Mouse (Mus musculus) embryonic facial prominence, embryonic 14.5 days (tissue): ENCODE measurements at regions not wholly inside any gene's neighbourhood (a gene's known extent, or its start where the extent isn't known, plus 50 kb on each side); places are given as distances from the start of the nearest gene placed in this dataset.

Source experiments
- ATAC-seq: fragments of 200-750 bp; cut with Nextera tagmentation; 2 replicates; pipeline ENCODE4 v1.8.0; 2017; ENCODE audit warnings: low read depth, moderate number of reproducible peaks, moderate TSS enrichment
- DNase-seq: peaks from one replicate; pipeline ENCODE4 v3.0.0-alpha.2; 2015; ENCODE audit warnings: low spot score
- H3K27ac ChIP-seq: fragments of 300-500 bp; sonication (generic); replicated peaks from 2 replicates; pipeline ENCODE4 v1.5.1; 2014; ENCODE audit warnings: low read depth, mild to moderate bottlenecking, low read length, moderate library complexity
- H3K27me3 ChIP-seq: fragments of 300-500 bp; sonication (generic); replicated peaks from 2 replicates; pipeline ENCODE4 v1.6.1; 2014; ENCODE audit warnings: low read length; ENCODE audit not compliant: control insufficient read depth, insufficient read depth
- H3K36me3 ChIP-seq: fragments of 300-500 bp; sonication (generic); 2 replicates; pipeline ENCODE4 v1.6.1; 2014; ENCODE audit warnings: low read length, mixed read lengths; ENCODE audit not compliant: control insufficient read depth, insufficient read depth
- H3K4me1 ChIP-seq: fragments of 300-500 bp; sonication (generic); 2 replicates; pipeline ENCODE4 v1.6.1; 2014; ENCODE audit warnings: antibody characterized with exemption, low read length; ENCODE audit not compliant: control insufficient read depth, insufficient read depth
- H3K4me2 ChIP-seq: fragments of 300-500 bp; sonication (generic); 2 replicates; pipeline ENCODE4 v1.6.1; 2014; ENCODE audit warnings: low read depth, mild to moderate bottlenecking, low read length, moderate library complexity, mixed read lengths
- H3K4me3 ChIP-seq: fragments of 300-500 bp; sonication (generic); 2 replicates; pipeline ENCODE4 v1.5.1; 2014; ENCODE audit warnings: low read depth, mild to moderate bottlenecking, low read length
- H3K9ac ChIP-seq: fragments of 300-500 bp; sonication (generic); 2 replicates; pipeline ENCODE4 v1.6.1; 2014; ENCODE audit warnings: low read depth, mild to moderate bottlenecking, low read length, moderate library complexity, mixed read lengths
- H3K9me3 ChIP-seq: fragments of 300-500 bp; sonication (generic); 2 replicates; pipeline ENCODE4 v1.6.1; 2016; ENCODE audit warnings: low read length; ENCODE audit not compliant: control insufficient read depth
- WGBS: fragments of 180-500 bp; shearing (Covaris S2); extraction: QIAGEN DNeasy Blood & Tissue Kit; methylation state at CpG from one replicate; pipeline ENCODE4 v1.1.7; 2014; 5-methylcytosine and 5-hydroxymethylcytosine counted together

GRCm38 (mm10) chr10:23492971-23493370 lies 142.4 kb upstream of the Eya4 start:
- Histone ChIP-seq H3K4me3 (no peak overlapping the region), H3K27me3 (no peaks in the 10 kb centered on the region), H3K36me3 (no peaks in the 10 kb centered on the region), H3K4me1 (peaks cover 7% of the 10 kb centered on the region), H3K9ac (no peak overlapping the region), H3K27ac (no peak overlapping the region), H3K9me3 (no peaks in the 10 kb centered on the region), H3K4me2 (no peak overlapping the region)
- no peak for DNase-seq
- ATAC-seq, result no peak
- 62% methylated on average over 5 of the region's 5 CpGs for WGBS

- H3K4me3 ChIP-seq, result no peak overlapping the region
- WGBS, result 25% methylated on average over 3 of the region's 3 CpGs
- no peak overlapping the region for H3K9ac ChIP-seq
- ATAC-seq (no peak), DNase-seq (peak; percentile 74)
- H3K4me2 ChIP-seq, result no peak overlapping the region
- no peak overlapping the region for H3K27ac ChIP-seq
- no peaks in the 10 kb centered on the region for H3K9me3 ChIP-seq
- H3K4me1 ChIP-seq, result peaks cover 3% of the 10 kb centered on the region; the same call in 1 of the 2 replicates
- no peaks in the 10 kb centered on the region for H3K36me3 ChIP-seq
- no peaks in the 10 kb centered on the region for H3K27me3 ChIP-seq
Measured at GRCm38 (mm10) chr10:23488996-23489395, 138.4 kb upstream of the Eya4 start.

GRCm38 (mm10) chr10:23480474-23480873 lies 129.9 kb upstream of the Eya4 start:
- H3K4me1 ChIP-seq, result no peaks in the 10 kb centered on the region
- H3K4me2 ChIP-seq, result no peak overlapping the region
- DNase-seq, result no peak
- H3K27ac ChIP-seq, result no peak overlapping the region
- H3K36me3 ChIP-seq, result no peaks in the 10 kb centered on the region
- no peak overlapping the region for H3K4me3 ChIP-seq
- H3K9me3 ChIP-seq, result no peaks in the 10 kb centered on the region
- H3K9ac ChIP-seq, result no peak overlapping the region
- no peak for ATAC-seq
- no peaks in the 10 kb centered on the region for H3K27me3 ChIP-seq

DNA sequence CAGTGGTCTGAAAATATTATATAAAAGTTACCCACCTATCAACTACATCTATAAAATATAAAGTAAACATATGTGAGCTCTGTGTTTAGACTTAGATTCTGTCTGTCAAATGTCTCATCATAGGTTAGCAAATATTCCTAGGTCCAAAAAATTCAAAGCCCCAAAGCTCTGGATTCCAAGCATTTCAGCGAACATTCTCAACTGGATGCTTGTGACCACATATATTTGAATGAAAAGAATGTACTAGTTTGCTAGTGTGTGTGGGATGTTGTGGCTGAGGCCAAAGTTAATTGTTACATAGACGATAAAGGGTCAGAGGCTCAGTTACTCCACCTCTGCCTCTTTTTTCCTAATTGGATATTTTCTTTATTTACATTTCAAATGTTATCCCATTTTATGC lies 128.3 kb upstream of the Eya4 start:
- WGBS, result 72% methylated on average over 2 of the region's 2 CpGs
- Histone ChIP-seq H3K4me3 (no peak overlapping the region), H3K9me3 (no peaks in the 10 kb centered on the region), H3K4me2 (no peak overlapping the region), H3K36me3 (no peaks in the 10 kb centered on the region), H3K27ac (no peak overlapping the region), H3K9ac (no peak overlapping the region), H3K4me1 (no peaks in the 10 kb centered on the region), H3K27me3 (no peaks in the 10 kb centered on the region)
- DNase-seq, result no peak
- ATAC-seq, result no peak

DNA sequence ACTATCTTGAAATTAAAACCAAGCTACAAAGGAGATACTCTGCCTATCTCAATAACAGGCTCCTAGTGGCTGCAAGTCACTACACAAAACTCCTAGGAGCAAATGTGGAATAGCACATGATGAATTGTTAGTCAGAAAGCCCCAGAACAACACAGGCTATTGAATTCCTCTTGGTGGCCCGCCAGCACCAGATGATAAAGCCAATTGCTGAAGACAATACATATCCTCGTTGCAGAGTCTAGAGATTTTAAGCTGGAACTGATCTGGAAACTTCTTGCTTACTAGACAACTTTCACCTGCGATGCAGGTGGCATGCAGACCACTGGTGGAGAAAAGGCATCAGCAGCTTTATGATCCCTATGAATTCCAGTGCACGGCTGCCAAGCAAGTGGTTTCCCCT lies 126.5 kb upstream of the Eya4 start:
- Histone ChIP-seq H3K36me3 (no peaks in the 10 kb centered on the region), H3K4me1 (no peaks in the 10 kb centered on the region), H3K9ac (no peak overlapping the region), H3K27me3 (no peaks in the 10 kb centered on the region), H3K27ac (no peak overlapping the region), H3K9me3 (no peaks in the 10 kb centered on the region), H3K4me2 (no peak overlapping the region), H3K4me3 (no peak overlapping the region)
- 82% methylated on average over 4 of the region's 4 CpGs for WGBS
- ATAC-seq (no peak), DNase-seq (no peak)

DNA sequence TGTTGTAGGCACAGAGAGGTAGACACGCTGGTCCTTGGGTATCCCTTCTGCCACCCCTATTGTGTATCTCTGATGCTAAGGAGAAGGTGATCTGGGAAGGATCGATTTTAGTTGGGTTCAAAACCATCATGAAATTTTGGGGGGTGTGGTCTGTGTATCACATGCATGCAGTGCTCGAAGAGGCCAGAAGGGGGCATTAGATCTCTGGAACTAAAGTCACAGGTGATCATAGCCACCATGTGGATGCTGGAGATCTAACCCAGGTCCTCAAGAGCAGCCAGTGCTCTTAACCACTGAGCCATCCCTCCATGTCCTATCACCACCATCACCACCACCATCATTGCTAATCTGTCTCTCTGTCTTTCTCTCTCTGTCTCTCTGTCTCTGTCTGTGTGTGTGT lies 100.4 kb upstream of the Eya4 start:
- Histone ChIP-seq H3K4me3 (no peak overlapping the region), H3K36me3 (no peaks in the 10 kb centered on the region), H3K4me2 (no peak overlapping the region), H3K4me1 (0 out of 2 replicates have a peak, but pooled peaks cover 5% of the 10 kb centered on the region), H3K9ac (no peak overlapping the region), H3K27me3 (no peaks in the 10 kb centered on the region), H3K27ac (no peak overlapping the region), H3K9me3 (no peaks in the 10 kb centered on the region)
- DNase-seq (no peak), ATAC-seq (no peak)
- 89% methylated on average over 3 of the region's 3 CpGs for WGBS

GRCm38 (mm10) chr10:23450647-23450979 lies 100.0 kb upstream of the Eya4 start:
- DNase-seq (no peak), ATAC-seq (peak; percentile 18; the same call in 1 of the 2 replicates)
- H3K4me1 ChIP-seq, result 0 out of 2 replicates have a peak, but pooled peaks cover 5% of the 10 kb centered on the region
- no peaks in the 10 kb centered on the region for H3K9me3 ChIP-seq
- H3K27me3 ChIP-seq, result no peaks in the 10 kb centered on the region
- no peak overlapping the region for H3K4me3 ChIP-seq
- H3K27ac ChIP-seq, result peak overlapping the region; percentile 48; the same call in 1 of the 2 replicates
- WGBS, result 76% methylated on average over 3 of the region's 3 CpGs
- no peak overlapping the region for H3K4me2 ChIP-seq
- no peak overlapping the region for H3K9ac ChIP-seq
- no peaks in the 10 kb centered on the region for H3K36me3 ChIP-seq

DNA sequence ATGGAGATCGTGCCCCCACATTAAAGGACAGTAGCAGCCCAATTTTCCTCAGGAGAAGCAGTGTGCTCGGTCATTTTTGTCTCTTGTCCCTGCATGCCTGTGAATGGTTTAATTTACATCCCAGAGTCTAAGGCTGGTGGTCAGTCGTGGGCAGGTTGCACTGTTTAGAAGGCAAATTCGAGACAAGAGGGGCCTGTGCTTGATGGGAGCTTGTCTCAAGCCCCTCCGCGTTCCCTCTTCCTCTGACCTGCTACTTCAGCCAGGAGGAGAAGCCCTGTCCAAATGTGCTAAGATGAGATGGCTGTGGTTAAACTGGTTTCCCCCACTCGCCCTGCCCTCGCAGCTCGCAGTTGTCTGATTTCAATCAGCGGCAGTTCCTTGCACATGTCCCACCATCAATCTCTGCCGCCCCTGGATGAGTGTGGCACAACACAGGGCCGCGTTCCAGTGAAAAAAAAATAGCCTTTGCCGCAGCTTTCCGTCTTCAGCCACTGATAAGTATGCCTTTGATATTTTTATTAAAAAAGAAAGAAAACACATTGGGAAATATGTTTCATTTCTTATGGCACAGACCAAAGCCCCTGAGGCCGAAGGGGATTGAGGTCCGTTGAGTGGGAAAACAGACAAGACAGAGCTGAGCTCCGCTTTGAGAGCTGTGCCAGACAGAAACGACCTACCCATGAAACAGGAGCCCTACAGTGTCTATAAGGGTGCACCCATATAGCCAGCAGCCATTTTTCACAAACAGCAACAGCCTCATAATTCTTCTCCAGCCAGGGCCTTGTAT lies 99.5 kb upstream of the Eya4 start:
- no peaks in the 10 kb centered on the region for H3K36me3 ChIP-seq
- H3K27me3 ChIP-seq, result no peaks in the 10 kb centered on the region
- H3K4me2 ChIP-seq, result peak overlapping the region; percentile 36
- 43% methylated on average over 19 of the region's 19 CpGs for WGBS
- no peaks in the 10 kb centered on the region for H3K9me3 ChIP-seq
- H3K9ac ChIP-seq, result 0 out of 2 replicates have a peak overlapping the region, but pooled peaks have one; percentile 2
- peak; percentile 72; the same call in 1 of the 2 replicates for ATAC-seq
- peak overlapping the region; percentile 48; the same call in 1 of the 2 replicates for H3K27ac ChIP-seq
- peak; percentile 69 for DNase-seq
- H3K4me3 ChIP-seq, result no peak overlapping the region
- 0 out of 2 replicates have a peak, but pooled peaks cover 5% of the 10 kb centered on the region for H3K4me1 ChIP-seq
